Mouse (Mus musculus): ENCODE data around the gene Fn1.

The Fn1 gene

DNA sequence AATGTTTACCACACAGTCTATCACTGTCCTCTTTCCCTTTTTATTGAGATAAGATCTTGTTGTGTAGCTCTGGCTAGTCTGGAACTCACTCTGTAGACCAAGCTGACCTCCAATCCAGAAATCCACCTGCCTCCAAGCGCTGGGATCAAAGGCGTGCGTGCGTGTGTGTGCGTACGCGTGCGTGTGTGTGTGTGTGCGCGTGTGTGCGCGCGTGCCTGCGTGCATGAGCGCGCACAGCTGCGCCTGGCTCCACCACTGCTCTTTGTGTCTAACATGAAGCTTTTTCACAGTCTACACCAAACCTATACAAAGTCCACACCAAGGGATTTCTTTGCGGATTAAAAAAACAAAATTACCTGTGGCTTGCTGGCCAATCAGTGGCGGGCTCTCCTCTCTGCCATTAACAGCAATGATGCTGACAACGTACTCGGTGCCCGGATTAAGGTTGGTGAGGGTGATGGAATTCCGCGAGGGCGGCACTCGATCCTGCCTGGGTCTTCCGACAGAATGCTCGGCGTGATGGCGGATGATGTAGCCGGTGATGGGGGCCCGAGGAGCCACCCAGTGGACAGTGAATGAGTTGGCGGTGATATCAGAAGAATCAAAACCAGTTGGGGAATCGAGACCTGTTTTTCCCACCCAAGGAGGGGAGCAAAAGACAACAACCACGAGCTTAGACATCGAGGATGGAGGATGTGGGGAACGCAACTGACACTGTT, 43.8 kb downstream of the Fn1 start:
- no peak for DNase-seq (ENCODE audit: extremely low read depth, low read depth, low spot score)

DNA sequence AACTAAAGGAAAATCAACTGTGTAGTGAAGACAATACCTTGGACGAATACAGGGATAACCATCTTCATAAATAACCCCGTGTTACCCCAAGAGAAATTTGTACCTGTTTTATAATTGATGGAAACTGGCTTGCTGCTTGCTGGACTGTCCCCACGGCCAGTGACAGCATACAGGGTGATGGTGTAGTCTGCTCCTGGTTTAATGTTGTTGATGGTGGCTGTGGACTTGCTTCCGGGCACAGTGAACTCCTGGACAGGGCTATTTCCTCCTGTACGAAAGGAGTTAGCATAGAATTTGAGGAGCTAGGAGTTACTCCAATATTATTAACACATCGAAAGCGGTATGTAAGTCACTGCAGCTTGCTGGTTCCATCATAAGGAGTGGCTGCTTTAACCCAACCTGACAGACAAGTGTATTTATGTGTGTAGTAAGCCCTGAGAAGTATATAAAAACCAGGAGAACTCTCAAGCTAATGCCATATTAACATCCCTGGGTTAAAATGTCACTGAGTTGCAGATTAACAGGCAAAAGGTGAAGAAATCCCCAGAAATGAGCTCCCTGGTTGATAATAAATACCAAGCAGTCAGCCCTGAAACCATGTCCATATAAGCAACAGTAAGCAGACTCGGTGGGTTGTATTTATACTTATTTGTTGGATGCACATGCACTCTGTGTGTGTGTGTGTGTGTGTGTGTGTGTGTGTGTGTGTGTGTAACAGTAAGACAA, 46.2 kb downstream of the Fn1 start:
- no peak for DNase-seq (ENCODE audit: extremely low read depth, low read depth, low spot score)

DNA sequence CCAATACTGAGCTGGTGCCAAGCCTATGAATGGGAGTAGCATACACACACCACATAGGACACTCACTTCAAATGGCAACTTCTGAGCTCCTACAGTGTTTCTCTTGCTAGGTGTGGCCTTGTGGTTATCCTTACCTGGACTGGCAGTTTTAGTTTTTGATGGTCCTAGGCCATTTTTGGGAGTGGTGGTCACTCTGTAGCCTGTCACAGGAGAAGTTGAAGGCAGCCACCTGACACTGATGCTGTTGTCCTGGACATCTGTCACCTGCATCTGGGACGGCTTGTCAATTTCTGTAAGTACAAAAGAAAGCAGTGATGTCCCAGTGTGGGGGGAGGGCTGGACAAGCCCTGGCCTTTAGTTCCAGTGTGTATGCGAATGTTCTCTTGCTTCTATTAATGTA, 47.2 kb downstream of the Fn1 start:
- DNase-seq (ENCODE audit: extremely low read depth, low read depth, low spot score), result no peak

DNA sequence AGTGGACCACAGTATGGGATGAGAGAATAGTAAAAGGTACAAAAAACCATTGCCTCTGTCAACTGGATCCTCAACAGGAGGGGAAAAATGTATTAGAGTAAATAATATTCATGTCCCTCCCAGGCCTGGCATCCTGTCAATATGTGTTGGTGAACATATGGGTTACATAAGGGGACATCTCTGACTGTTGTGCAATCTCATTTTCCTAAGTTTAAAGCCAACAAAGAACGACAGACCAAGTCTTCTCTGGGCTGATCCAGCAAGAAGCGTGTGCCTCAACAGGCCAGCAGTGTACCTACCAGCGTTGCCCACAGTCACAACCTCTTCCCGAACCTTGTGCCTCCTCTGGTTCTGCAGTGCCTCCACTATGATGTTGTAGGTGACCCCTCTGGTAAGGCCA, 57.6 kb downstream of the Fn1 start:
- no peak for DNase-seq (ENCODE audit: extremely low read depth, low read depth, low spot score)

DNA sequence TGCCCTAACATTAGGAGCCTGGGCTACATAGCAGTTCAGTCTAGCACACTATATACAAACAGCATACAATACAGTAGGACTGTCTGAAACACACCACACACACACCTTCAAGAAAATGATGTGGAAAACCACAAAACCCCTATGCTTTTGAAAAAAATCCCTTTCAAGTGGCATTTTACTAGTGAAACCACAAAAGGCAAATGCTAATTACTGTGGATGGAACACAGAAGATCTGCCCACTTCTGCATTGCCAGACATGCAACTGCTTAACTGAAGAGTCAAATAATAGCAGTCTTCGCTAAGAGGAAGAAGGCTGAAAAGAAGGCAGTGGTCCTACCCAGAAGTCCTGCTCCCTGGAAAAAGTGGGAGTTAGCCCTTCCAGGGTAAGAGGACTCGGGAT, 58.7 kb downstream of the Fn1 start:
- no peak for DNase-seq (ENCODE audit: extremely low read depth, low read depth, low spot score)

DNA sequence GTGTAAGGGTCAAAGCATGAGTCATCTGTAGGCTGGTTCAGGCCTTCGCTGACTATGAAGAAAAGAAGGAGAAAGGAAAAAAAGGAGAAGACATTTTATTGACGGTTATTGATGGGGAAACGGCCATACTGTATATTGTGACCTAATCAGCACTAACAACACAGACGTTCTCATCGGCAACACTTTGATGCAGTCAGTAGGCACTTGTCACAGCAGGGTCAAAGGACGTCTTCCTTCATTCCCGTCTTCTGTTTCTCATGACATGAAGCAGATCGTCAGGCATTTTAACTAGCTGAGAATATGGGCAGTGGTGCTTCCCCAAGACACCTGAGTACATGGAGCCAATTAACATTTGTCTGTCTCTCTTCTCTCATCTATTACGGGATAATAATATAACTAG, 59.8 kb downstream of the Fn1 start:
- no peak for DNase-seq (ENCODE audit: extremely low read depth, low read depth, low spot score)

DNA sequence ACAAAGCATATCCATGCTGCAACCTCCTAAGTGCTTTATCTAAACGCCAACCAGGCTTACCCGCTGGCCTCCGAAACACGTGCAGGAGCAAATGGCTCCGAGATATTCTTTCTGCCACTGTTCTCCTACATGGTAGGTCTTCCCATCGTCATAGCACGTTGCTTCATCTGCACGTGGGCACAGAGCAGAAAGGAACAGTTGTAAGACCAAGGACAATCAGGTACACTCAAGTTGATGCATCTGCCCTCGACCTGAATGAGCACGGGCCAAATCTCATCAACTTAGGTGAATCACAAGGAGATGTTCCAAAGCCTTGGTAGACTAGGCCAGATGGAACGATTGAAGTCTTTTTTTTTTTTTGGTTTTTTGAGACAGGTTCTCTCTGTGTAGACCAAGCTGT, 63.0 kb downstream of the Fn1 start:
- DNase-seq (ENCODE audit: extremely low read depth, low read depth, low spot score), result no peak

DNA sequence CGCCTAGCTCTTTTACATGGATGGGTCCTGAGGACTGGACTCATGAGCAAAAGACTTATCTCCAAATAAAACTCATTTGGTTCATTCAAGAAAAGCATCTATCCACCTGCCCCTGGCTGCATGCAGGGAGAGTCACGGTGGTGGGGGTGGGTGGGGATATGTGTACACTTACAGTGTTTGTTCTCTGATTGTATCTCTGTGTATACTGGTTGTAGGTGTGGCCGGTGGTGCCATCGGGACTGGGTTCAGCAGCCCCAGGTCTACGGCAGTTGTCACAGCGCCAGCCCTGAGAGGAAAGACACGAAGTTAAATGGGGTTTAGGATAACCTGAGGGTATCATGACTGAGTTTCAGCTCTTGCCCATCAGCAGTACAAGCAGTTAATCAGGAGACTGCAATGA, 66.3 kb downstream of the Fn1 start:
- DNase-seq (ENCODE audit: extremely low read depth, low read depth, low spot score), result no peak

DNA sequence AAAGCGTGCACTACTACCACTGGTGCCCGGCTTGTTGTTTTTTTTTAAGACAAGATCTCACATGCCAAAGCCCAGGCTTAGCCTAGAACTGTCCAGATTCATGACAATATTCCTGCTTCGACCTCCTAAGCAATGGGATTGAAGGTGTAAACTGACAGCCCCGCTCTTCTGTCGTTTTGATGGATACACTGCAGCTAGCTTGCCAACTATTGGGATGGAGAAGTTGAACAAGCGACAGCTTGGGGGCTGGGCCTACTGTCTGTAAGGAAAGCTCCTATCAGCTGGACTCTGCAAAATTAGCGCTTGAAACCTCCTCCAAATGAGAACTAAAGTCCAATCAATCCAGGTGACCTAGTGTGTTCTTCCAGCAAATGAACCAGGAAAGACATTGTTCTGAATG, 69.1 kb downstream of the Fn1 start:
- DNase-seq (ENCODE audit: extremely low read depth, low read depth, low spot score), result no peak

DNA sequence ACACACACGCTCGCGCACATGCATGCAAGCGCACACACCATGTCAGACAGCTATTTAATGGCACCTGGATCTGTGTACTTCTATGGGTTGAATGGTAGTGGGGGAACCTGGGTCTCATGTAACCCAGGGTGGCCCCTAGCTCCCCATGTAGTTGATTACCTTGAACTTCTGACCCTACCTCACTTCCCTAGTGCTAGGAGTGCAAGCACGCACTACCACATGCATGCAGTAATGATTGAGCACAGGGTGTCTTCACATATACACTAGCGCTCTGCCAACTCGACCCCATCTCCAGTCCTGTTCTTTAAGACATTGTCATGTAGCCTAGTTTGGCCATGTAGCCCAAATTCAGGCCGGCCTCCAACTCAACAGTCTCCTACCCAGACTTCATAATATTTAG, 69.7 kb downstream of the Fn1 start:
- DNase-seq (ENCODE audit: extremely low read depth, low read depth, low spot score), result no peak

DNA sequence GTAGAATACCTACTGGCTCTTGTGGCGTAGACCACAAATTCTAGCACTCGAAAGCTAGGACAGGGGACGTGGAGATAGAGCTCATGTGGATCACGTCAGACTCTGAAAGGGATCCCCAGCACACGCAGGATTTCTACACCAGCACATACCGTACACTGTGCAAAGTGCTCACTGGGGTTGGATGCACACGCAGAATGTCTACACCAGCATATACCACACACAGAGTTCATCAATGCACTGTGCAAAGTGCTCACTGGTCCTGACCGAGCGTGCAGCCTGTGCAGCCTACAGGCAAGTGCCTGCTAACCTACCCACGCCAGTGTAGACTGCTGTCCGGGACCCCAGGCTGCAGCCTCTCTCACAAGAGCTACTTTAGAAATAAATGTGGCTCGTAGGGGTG, 72.6 kb downstream of the Fn1 start:
- DNase-seq (ENCODE audit: extremely low read depth, low read depth, low spot score), result no peak

DNA sequence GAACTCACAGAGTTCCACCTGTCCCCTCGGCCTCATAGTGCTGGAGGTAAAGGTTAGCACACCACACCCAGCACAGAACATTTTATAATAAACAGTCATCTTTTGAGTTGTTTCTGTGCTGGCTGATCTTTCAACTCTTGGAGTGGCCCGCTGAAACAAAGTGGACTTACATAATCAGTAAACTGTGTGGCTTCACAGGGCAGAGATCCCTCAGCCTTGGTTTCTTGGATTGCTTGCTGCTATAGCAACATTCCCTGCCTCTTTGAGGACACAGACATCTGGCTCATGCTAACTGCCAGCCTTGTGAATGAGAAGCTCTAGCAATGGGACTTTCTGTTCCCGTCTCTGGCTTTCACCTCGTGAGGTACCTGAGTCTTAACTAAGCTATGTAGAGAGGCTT, 73.5 kb downstream of the Fn1 start:
- no peak for DNase-seq (ENCODE audit: extremely low read depth, low read depth, low spot score)

DNA sequence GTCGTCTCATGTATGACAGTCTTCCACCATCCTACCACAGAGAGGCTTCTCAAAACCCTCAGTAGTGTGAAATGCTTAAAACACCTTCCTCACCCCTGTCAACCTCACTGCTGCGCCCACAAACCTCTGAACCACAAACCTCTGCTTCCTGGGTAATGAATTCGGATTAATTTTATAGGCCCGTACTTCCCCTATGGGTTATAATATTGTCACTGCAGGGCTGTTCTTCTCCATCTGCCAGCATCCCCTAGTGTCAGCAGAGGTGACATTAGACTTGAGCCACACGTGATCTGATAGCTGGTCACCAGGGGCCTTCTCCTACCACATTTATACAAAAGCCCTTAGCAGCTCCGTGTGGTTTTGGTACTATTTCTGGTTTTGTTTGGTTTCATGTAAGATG, 76.2 kb downstream of the Fn1 start:
- DNase-seq (ENCODE audit: extremely low read depth, low read depth, low spot score), result no peak

DNA sequence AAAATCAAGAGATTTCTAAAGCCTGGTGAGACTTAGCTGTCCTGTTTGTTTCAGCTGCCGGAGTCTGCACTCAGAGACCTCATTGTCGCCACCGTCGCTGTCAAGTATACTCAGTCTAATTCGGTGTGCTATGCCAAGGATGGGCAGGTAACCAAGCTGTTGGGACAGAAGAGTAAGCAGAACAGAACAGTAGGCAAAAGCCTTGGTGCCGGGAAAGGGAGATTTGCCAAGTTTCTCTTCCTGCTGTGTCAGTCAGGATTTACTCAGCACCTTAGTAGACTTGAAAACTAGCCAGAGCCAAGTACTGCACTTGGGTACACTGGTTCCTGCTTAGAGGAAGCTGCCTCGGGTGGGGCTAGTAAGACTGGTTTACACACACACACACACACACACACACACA, 77.0 kb downstream of the Fn1 start:
- peak; percentile 14 for DNase-seq (ENCODE audit: extremely low read depth, low read depth, low spot score)

DNA sequence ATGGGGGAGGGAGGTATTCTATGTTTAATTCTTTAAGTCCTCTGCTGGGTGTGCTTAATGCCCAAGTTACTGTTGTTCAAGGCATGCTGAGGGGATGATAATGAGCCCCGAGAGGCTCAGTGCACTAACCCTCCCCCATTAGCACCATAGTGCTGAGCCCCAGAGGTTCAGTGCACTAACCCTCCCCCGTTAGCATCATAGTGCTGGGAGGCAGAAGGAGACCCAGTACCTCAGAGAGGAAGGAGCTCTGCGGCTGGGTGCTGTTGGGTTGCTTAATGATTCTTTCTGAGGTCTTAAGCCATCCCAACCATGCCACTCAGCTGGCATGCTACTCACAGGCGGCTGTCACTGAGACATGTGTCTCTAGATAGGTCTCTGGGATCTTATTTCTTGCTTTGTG, 82.9 kb downstream of the Fn1 start:
- no peak for DNase-seq (ENCODE audit: extremely low read depth, low read depth, low spot score)

DNA sequence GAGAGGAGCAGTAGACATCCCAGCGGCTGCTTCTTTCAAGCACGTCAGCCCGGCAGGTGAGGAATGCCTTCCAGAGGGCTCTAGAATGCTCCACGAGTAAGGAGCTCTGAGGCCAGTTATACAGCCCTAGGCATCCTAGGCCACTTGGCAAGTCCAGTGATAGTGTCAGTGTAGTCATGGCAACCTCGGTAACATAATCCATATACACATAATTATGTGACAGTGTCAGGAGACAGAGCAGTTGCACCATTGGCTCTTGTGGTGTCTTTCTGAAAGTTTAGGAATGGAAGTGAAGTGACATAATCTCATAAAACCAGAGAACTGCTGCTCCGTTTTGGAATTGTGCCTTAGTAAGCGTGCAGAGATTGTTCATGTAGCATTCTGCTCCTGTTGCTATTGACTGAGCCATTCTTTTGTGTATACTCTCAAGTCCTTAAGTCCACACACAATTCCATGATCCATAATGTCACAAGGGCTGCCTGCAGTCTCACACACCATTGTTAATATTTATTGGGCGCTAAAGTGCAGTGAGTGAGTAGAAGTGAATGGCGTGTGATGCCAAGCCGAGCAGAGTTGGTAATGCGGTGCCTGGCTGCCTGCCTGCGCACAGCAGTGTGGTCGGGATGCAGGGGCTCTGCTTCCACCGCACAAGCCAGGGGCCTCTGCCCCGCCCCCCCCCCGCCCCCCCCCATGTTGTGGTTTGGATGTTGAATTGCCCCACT, 85.0 kb downstream of the Fn1 start:
- DNase-seq (ENCODE audit: extremely low read depth, low read depth, low spot score), result no peak

DNA sequence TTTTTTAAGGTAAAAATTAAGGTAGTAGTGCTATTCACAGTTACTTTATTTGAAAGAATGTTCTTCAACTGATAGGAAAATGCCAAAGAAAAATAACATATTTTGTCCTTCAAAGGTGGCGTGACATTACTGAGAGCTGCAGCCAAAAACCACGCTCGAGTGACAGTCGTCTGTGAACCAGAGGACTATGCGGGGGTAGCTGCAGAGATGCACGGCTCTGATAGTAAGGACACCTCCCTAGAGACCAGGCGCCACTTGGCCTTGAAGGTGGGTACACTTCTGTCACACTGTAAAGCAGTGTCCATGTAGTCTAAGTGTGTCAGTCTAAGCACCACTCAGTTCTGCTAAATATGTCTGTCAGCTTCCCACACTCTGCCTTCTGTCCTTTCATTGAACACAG, 88.7 kb downstream of the Fn1 start:
- DNase-seq (ENCODE audit: extremely low read depth, low read depth, low spot score), result no peak

DNA sequence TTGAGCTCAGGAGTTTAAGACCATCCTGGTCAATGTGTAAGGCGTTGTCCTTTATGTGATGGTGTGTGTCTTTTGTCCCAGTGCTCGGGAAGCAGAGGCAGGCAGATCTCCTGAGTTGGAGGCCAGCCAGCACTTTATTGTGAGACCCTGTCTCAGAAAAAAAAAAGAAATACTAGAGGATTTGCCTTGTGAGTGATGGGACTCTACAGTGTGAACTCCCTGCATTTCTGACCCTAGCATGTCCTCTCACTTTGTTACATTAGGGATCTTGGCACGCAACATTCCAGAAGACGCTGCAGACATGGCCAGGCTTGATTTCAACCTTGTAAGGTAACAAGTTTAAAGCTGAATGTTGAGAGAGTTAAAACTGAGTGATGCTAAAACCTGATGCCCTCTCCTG, 92.4 kb downstream of the Fn1 start:
- DNase-seq (ENCODE audit: extremely low read depth, low read depth, low spot score), result no peak

DNA sequence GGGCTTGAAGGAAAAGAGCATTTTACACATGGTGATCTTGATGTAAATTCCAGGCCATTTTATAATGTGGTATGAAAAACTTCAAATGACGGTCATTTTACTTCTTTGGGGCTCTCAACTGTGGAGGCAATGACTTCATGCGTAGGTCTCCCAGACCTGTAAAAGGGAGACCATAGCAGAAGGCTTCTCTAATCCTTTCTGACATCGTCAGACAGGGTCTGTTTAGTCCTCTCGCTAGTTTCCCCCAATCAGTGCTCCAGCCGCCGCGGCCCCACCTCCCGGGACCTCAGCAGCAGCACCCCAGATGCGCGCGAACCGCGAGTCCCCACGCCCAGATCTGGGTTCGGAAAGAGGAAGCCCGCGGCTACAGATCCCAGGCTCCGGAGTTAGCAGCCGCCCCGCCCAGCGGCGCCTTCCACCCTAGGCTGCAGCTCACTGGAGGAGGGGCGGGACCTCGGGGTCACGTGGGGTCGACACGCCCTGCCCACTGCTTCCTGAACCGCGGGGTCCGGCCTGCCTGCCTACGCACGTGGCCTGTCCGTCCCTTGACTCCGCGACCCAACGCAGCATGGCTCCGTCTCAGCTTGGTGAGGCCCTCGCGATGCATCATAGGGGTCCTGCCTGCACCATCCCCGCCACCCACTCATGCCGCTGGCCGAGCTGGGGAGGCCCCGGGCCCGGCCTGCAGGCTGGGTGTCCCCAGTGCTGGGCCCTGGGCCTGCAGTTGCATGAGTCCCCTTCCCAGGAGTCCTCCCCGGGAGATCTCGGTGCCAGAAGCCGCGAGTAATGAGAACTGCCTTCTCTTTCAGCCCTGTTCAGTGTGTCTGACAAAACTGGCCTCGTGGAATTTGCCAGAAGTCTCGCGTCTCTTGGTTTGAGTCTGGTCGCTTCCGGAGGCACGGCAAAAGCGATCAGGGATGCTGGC, 96.0 kb downstream of the Fn1 start, which contains the start of gene Atic:
Gene Atic, plus strand, starts transcription at position 463 of the 925 bp plus-strand sequence.
- peak; percentile 8 for DNase-seq (ENCODE audit: extremely low read depth, low read depth, low spot score)

DNA sequence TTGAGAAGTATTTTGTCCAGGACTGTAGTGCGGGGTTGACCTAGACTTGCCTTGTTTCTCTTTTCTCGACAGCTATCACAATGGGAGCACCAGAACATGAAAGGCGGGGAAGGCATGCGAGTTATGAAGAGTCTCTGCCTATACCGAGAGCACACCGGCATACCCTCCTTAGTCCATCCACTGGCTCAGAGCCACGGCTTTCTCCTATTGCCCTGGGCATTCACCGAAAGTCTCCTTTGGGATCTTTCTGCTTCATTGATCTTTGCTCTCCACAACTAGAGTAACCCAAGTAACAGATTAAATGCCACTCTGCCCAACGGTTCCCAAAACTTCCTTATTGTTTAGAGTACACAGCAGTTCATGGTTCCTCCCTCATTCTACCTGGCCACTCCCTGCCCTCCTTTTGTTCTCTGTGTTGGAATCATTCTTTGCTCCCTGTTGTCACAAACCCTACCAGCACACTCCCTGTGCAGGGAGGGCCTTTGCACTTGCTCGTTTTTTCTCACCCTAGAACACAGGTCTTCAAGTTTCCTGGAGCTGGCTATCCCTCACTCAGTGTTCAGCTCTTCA, 102.3 kb downstream of the Fn1 start:
- DNase-seq (ENCODE audit: extremely low read depth, low read depth, low spot score), result no peak

DNA sequence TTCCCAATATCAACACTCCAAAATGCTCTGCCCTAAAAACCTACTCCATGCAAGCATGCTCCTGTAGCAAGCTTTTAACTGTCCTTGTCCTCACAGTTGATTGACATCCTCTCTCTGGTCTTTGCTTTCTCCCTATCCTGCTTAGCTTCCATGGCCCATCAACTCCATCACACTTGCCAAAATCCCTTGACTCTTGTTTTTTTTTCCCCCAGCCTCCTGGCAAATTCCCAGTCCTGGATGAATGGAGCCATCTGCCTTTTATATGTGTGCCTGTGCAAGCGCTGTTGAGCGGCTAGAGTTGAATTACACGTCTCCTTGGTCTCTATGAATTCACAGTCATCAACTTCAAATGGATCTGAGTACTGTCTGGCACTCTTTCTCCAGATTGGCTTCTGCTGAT, 112.6 kb downstream of the Fn1 start:
- no peak for DNase-seq (ENCODE audit: extremely low read depth, low read depth, low spot score)

All from fat pad, adult 2 months (tissue).